Mouse (Mus musculus) liver, adult 2 months (tissue): Measurements from ENCODE around the gene Bud13.

Source experiments
- CTCF ChIP-seq: fragments of 200-500 bp; IDR thresholded peaks from 2 replicates; pipeline ENCODE4 v1.5.1; 2011; ENCODE audit warnings: low read depth, low read length, control low read depth
- POLR2A ChIP-seq: fragments of 200-500 bp; IDR thresholded peaks from 2 replicates; pipeline ENCODE4 v1.6.1; 2011; ENCODE audit warnings: low read length, control low read depth; ENCODE audit not compliant: insufficient read depth; ENCODE audit errors: extremely low read depth

DNA sequence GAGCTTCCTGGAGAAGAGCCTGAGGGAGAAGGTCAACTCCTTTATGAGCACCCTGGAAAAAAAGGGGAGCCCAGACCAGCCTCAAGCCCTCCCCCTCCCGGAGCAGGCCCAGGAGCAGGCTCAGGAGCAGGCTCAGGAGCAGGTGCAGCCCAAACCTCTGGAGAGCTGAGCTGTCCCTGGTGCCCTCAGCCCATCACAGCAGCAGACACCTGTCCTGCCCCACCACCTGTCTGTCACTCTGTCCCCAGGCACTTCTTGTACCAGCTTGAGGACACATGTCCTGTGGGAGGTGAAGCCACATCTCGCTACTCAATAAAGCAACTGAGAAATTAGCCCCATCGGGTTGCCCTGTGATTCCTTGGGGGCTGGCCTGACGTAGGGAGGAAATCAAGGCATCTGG is 39.7 kb upstream of the Bud13 start:
- no peak for TF ChIP-seq CTCF
- TF ChIP-seq POLR2A, result no peak
